Comparison of ENCODE assay signal across 9 mouse cellular contexts in the genomic region with DNA sequence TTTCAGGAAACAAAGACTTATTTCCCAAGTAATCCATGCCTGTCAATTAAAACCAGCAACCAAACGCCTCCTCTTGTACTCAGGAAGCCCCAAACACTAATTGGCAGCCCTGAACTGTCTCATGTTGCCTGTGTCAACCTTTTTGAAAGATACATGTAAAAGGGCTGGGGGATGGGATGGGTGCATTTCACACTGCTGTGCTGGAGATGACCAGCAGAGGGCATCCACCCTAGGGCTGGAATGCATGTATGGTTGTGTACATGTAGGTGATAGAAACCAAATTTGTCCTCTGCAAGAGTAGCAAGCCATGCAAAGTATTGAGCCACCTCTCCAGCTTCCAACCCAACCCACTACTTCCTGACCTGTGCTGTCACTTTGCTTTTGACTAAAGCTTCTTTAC. TPM values are rescaled to one million over a fixed set of nuclear protein-coding genes. Genes with fewer than 3 reads are reported as not detected.
DNase-seq lines count a peak whose midpoint lies in the region; ATAC-seq and TF ChIP-seq lines count a peak whose summit lies in the region.
"Had no signal": no experiment of that assay in that cellular context is flagged by ENCODE, and none has a peak within 500 bp of the region (broad histone marks: within the 10 kb centered on the region; RNA-seq: fewer than 3 reads in every experiment).

No protein-coding gene starts in this region.

- peak; percentile 95 for DNase-seq in heart, adult 11 months
- no peak for DNase-seq in Patski (ENCODE audit: low read depth, low spot score)
- peak; percentile 86 to 90 for DNase-seq in cerebellum, postnatal 10 days
- DNase-seq in gastrocnemius, postnatal 25 days = peak; percentile 21
- peak; percentile 69 for DNase-seq in layer of hippocampus, adult 9-11 months
- DNase-seq in lung, postnatal 4 days = peak; percentile 63 to 81
- DNase-seq in spleen, postnatal 14 days (ENCODE audit: low spot score in 2 of 2) = peak; percentile 66 to 76

- no peak for ATAC-seq in heart, embryonic 11.5 days (replicated peaks; ENCODE audit: insufficient number of reproducible peaks, low FRiP score, low TSS enrichment)
- ATAC-seq in Patski = no peak

- POLR2A ChIA-PET in Patski (lab: Charles Lee) = interaction anchor here (0.6 to 1.0 kb wide), 2 partner anchors 10 to 168 kb away, joined by 3 to 4 read pairs; no protein-coding TSS in a partner anchor

- no peak overlapping the region for H3K4me3 ChIP-seq in heart, embryonic 11.5 days (ENCODE audit: low read depth, low read length)
- H3K4me3 ChIP-seq: megakaryocyte, embryonic 14.5 days had no signal

- H3K36me3 ChIP-seq in heart, embryonic 11.5 days (ENCODE audit: control insufficient read depth, insufficient read depth, low read length) = no peaks in the 10 kb centered on the region

- H3K27ac ChIP-seq in heart, embryonic 11.5 days (ENCODE audit: low read depth, low read length) = no peak overlapping the region

- no peak overlapping the region for H3K9ac ChIP-seq in heart, embryonic 11.5 days (ENCODE audit: low read depth, low read length)

- 22% methylated on average over 1 of the region's 1 CpGs for WGBS in heart, embryonic 11.5 days (ENCODE audit: insufficient replicate concordance)

- H3K9me3 ChIP-seq in heart, embryonic 11.5 days (replicated peaks; ENCODE audit: control insufficient read depth, low read length) = no peaks in the 10 kb centered on the region

- TF ChIP-seq CTCF in Patski (IDR thresholded peaks at IDR 0.05) = peak; percentile 74

- H3K27me3 ChIP-seq in heart, embryonic 11.5 days (ENCODE audit: control insufficient read depth, insufficient read depth, low read length) = no peaks in the 10 kb centered on the region
- H3K27me3 ChIP-seq in Patski = peaks cover 6% of the 10 kb centered on the region

- H3K4me1 ChIP-seq in heart, embryonic 11.5 days (ENCODE audit: control insufficient read depth, insufficient read depth, low read length) = peaks cover 14% of the 10 kb centered on the region

- no peak overlapping the region for H3K4me2 ChIP-seq in heart, embryonic 11.5 days

- CTCF ChIA-PET in Patski (lab: Charles Lee) = interaction anchor here (1.3 to 2.3 kb wide), 2 partner anchors 10 to 19 kb away, joined by 5 to 6 read pairs; no protein-coding TSS in a partner anchor

- in situ Hi-C loops in Patski (cut with MboI; ENCODE audit: low pct_unique_long_range_greater_than_20kb) = loop anchor here (10.0 kb wide), 1 partner anchor 281 kb away; the partner anchor contains the start of gene Insig1

RNA-seq across cellular contexts. Expression of gene Paxip1, which starts 2.4 kb away (rescaled TPM):
- polyA plus RNA-seq in heart, embryonic 11.5 days (2014; fragmentation: Nextera tagmentation; extraction: Ambion mirVana) = 27.2 and 28.2 TPM in 2 replicates
- 31.9 TPM for polyA plus RNA-seq in Patski (2021)
- 10 to 100 TPM in 1 of 2 experiments, 1 to 10 TPM in 1; 8.5 to 10.3 TPM for total RNA-seq in gastrocnemius, postnatal 25 days (2021)

RNA-seq across cellular contexts. Expression of gene Htr5a, which starts 48.0 kb away (rescaled TPM):
- not detected in 2 replicates for polyA plus RNA-seq in heart, embryonic 11.5 days (2014; fragmentation: Nextera tagmentation; extraction: Ambion mirVana)
- polyA plus RNA-seq in Patski (2021) = not detected
- total RNA-seq in gastrocnemius, postnatal 25 days (2021) = not detected
